Mouse (Mus musculus) neural tube, embryonic 11.5 days (tissue): Measurements from ENCODE around the gene Lsm12. TPM values are rescaled to one million over a fixed set of nuclear protein-coding genes. Genes with fewer than 3 reads are reported as not detected.

Experiments
- ATAC-seq: fragments of 200-750 bp; cut with Nextera tagmentation; 2 replicates; pipeline ENCODE4 v1.8.0; 2017; ENCODE audit warnings: moderate number of reproducible peaks, mild to moderate bottlenecking, moderate TSS enrichment, moderate library complexity; ENCODE audit not compliant: insufficient read depth, low FRiP score, low TSS enrichment
- DNase-seq: peaks from one replicate; pipeline ENCODE4 v3.0.0-alpha.2; 2015; ENCODE audit warnings: low spot score
- H3K27ac ChIP-seq: fragments of 300-500 bp; sonication (generic); 2 replicates; pipeline ENCODE4 v1.5.1; 2014; ENCODE audit warnings: low read depth, mild to moderate bottlenecking, low read length
- H3K27me3 ChIP-seq: fragments of 300-500 bp; sonication (generic); 2 replicates; pipeline ENCODE4 v1.6.1; 2014; ENCODE audit warnings: mild to moderate bottlenecking, low read length, mixed read lengths; ENCODE audit not compliant: control insufficient read depth, insufficient read depth
- H3K36me3 ChIP-seq: fragments of 300-500 bp; sonication (generic); 2 replicates; pipeline ENCODE4 v1.6.1; 2014; ENCODE audit warnings: mild to moderate bottlenecking, low read length, moderate library complexity, mixed read lengths; ENCODE audit not compliant: control insufficient read depth, insufficient read depth
- H3K4me1 ChIP-seq: fragments of 300-500 bp; sonication (generic); 2 replicates; pipeline ENCODE4 v1.6.1; 2014; ENCODE audit warnings: low read length, mixed read lengths; ENCODE audit not compliant: control insufficient read depth, insufficient read depth
- H3K4me2 ChIP-seq: fragments of 300-500 bp; sonication (generic); 2 replicates; pipeline ENCODE4 v1.6.1; 2014; ENCODE audit warnings: low read depth, mild to moderate bottlenecking, moderate library complexity
- H3K4me3 ChIP-seq: fragments of 300-500 bp; sonication (generic); 2 replicates; pipeline ENCODE4 v1.5.1; 2014; ENCODE audit warnings: low read depth, low read length
- H3K9ac ChIP-seq: fragments of 300-500 bp; sonication (generic); 2 replicates; pipeline ENCODE4 v1.6.1; 2014; ENCODE audit warnings: mild to moderate bottlenecking, low read length
- H3K9me3 ChIP-seq: fragments of 300-500 bp; sonication (generic); 2 replicates; pipeline ENCODE4 v1.6.1; 2016; ENCODE audit warnings: low read length; ENCODE audit not compliant: control insufficient read depth
- WGBS: fragments of 180-500 bp; shearing (Covaris S2); extraction: QIAGEN DNeasy Blood & Tissue Kit; methylation state at CpG from one replicate; pipeline ENCODE4 v1.1.7; 2014; 5-methylcytosine and 5-hydroxymethylcytosine counted together
- polyA plus RNA-seq: library from polyadenylated mRNA; unstranded; fragments of >200 nt; fragmentation: Nextera tagmentation; extraction: Ambion mirVana; gene quantifications from 2 replicates; pipeline ENCODE4 v1.2.1, GENCODE M21; 2014

The Lsm12 gene
- polyA plus RNA-seq = 74.2 and 81.9 TPM in 2 replicates

- peaks cover 12% of the 10 kb centered on the region; the same call in 1 of the 2 replicates for H3K4me1 ChIP-seq
- H3K9ac ChIP-seq = peak within 1 kb of the TSS; percentile 77
- WGBS = under 1% methylated on average over 70 of the region's 70 CpGs
- peaks cover 2% of the 10 kb centered on the region; the same call in 1 of the 2 replicates for H3K36me3 ChIP-seq
- H3K27me3 ChIP-seq = no peaks in the 10 kb centered on the region
- peak within 1 kb of the TSS; percentile 75 for H3K4me2 ChIP-seq
- ATAC-seq (peak; percentile 87), DNase-seq (peak; percentile 98)
- H3K9me3 ChIP-seq = no peaks in the 10 kb centered on the region
- H3K27ac ChIP-seq = peak within 1 kb of the TSS; percentile 75
- peak within 1 kb of the TSS; percentile 73 for H3K4me3 ChIP-seq
Observed at GRCm38 (mm10) chr11:102184646-102185495, at the start of gene Lsm12. Gene Lsm12, minus strand, starts transcription at chr11:102185296.

- peaks cover 38% of the 10 kb centered on the region for H3K4me1 ChIP-seq
- no peaks in the 10 kb centered on the region for H3K36me3 ChIP-seq
- ATAC-seq (peak; percentile 80), DNase-seq (peak; percentile 99)
- WGBS = under 1% methylated on average over 35 of the region's 49 CpGs
- peak within 1 kb of the TSS; percentile 85 for H3K27ac ChIP-seq
- H3K9me3 ChIP-seq = no peaks in the 10 kb centered on the region
- H3K4me3 ChIP-seq = peak within 1 kb of the TSS; percentile 96
- no peaks in the 10 kb centered on the region for H3K27me3 ChIP-seq
- H3K9ac ChIP-seq = peak within 1 kb of the TSS; percentile 91
- peak within 1 kb of the TSS; percentile 83 for H3K4me2 ChIP-seq
Observed at GRCm38 (mm10) chr11:102230006-102230741, 45.1 kb upstream of the Lsm12 start, which contains the start of gene Hdac5. Gene Hdac5, minus strand, starts transcription at chr11:102230166.

- Histone ChIP-seq H3K9me3 (no peaks in the 10 kb centered on the region), H3K4me1 (peaks cover 45% of the 10 kb centered on the region), H3K36me3 (no peaks in the 10 kb centered on the region), H3K9ac (peak overlapping the region; percentile 91), H3K4me3 (peak overlapping the region; percentile 96), H3K27me3 (no peaks in the 10 kb centered on the region), H3K27ac (peak overlapping the region; percentile 85), H3K4me2 (peak overlapping the region; percentile 83)
- ATAC-seq = no peak
- DNase-seq = peak; percentile 48
- 2% methylated on average over 31 of the region's 47 CpGs for WGBS
Observed at GRCm38 (mm10) chr11:102229331-102229953, 44.3 kb upstream of the Lsm12 start.

- Histone ChIP-seq H3K4me3 (peak overlapping the region; percentile 96), H3K9ac (peak overlapping the region; percentile 91), H3K4me1 (peaks cover 48% of the 10 kb centered on the region), H3K27ac (peak overlapping the region; percentile 73), H3K36me3 (no peaks in the 10 kb centered on the region), H3K9me3 (no peaks in the 10 kb centered on the region), H3K4me2 (peak overlapping the region; percentile 83), H3K27me3 (no peaks in the 10 kb centered on the region)
- WGBS = 25% methylated on average over 7 of the region's 7 CpGs
- DNase-seq (no peak), ATAC-seq (no peak)
Observed at GRCm38 (mm10) chr11:102228646-102229268, 43.7 kb upstream of the Lsm12 start.

- peak overlapping the region; percentile 91 for H3K9ac ChIP-seq
- no peak for ATAC-seq
- peaks cover 48% of the 10 kb centered on the region for H3K4me1 ChIP-seq
- no peaks in the 10 kb centered on the region for H3K36me3 ChIP-seq
- DNase-seq = peak; percentile 33
- no peaks in the 10 kb centered on the region for H3K9me3 ChIP-seq
- no peaks in the 10 kb centered on the region for H3K27me3 ChIP-seq
- H3K27ac ChIP-seq = peak overlapping the region; percentile 73
- WGBS = 28% methylated on average over 9 of the region's 9 CpGs
- H3K4me2 ChIP-seq = peak overlapping the region; percentile 83
- H3K4me3 ChIP-seq = peak overlapping the region; percentile 96
Observed at GRCm38 (mm10) chr11:102228191-102228545, 43.1 kb upstream of the Lsm12 start.

- Histone ChIP-seq H3K9me3 (no peaks in the 10 kb centered on the region), H3K36me3 (peaks cover 3% of the 10 kb centered on the region; the same call in 1 of the 2 replicates), H3K4me1 (peaks cover 48% of the 10 kb centered on the region), H3K27me3 (no peaks in the 10 kb centered on the region), H3K27ac (peak overlapping the region; percentile 73), H3K4me3 (peak overlapping the region; percentile 96), H3K9ac (peak overlapping the region; percentile 91), H3K4me2 (peak overlapping the region; percentile 83)
- DNase-seq (peak; percentile 69), ATAC-seq (peak; percentile 63; the same call in 1 of the 2 replicates)
- WGBS = 24% methylated on average over 12 of the region's 12 CpGs
Observed at GRCm38 (mm10) chr11:102227270-102228190, 42.4 kb upstream of the Lsm12 start.

- H3K36me3 ChIP-seq = peaks cover 3% of the 10 kb centered on the region; the same call in 1 of the 2 replicates
- peaks cover 48% of the 10 kb centered on the region for H3K4me1 ChIP-seq
- WGBS = 67% methylated on average over 12 of the region's 12 CpGs
- no peak for ATAC-seq
- no peaks in the 10 kb centered on the region for H3K9me3 ChIP-seq
- peak overlapping the region; percentile 14 for H3K9ac ChIP-seq
- 0 out of 2 replicates have a peak overlapping the region, but pooled peaks have one; percentile 96 for H3K4me3 ChIP-seq
- no peaks in the 10 kb centered on the region for H3K27me3 ChIP-seq
- DNase-seq = no peak
- no peak overlapping the region; the same call in 1 of the 2 replicates for H3K27ac ChIP-seq
- H3K4me2 ChIP-seq = peak overlapping the region; percentile 83
Observed at GRCm38 (mm10) chr11:102226067-102226978, 41.2 kb upstream of the Lsm12 start.
